Mouse (Mus musculus): ENCODE results near the gene Tmem72. TPM values are rescaled to one million over a fixed set of nuclear protein-coding genes. Genes with fewer than 3 reads are reported as not detected.
A peak's percentile ranks its signal among the peaks of the same experiment; 100 is the strongest.

Gene Tmem72
- polyA plus RNA-seq, 1 experiment from 2014 or later = 3.1 TPM

- H3K27ac ChIP-seq = no peak overlapping the region
- H3K4me3 ChIP-seq (replicated peaks; ENCODE audit: low read length) = no peak overlapping the region
- H3K4me1 ChIP-seq (replicated peaks; ENCODE audit: control insufficient read depth, insufficient read depth, low read length) = no peaks in the 10 kb centered on the region
- WGBS = 55% methylated on average over 4 of the region's 4 CpGs
- 0 out of 2 replicates have a peak, but pooled peaks cover 4% of the 10 kb centered on the region for H3K36me3 ChIP-seq (replicated peaks; ENCODE audit: control insufficient read depth, insufficient read depth)
- ATAC-seq (ENCODE audit: low FRiP score) = no peak
- H3K4me2 ChIP-seq (replicated peaks) = no peak overlapping the region
- DNase-seq (ENCODE audit: low spot score) = no peak
- no peak overlapping the region for H3K9ac ChIP-seq
- no peaks in the 10 kb centered on the region for H3K27me3 ChIP-seq (ENCODE audit: control insufficient read depth, insufficient read depth, low read length)
- H3K9me3 ChIP-seq (ENCODE audit: control insufficient read depth, low read length) = no peaks in the 10 kb centered on the region
Measured at GRCm38 (mm10) chr6:116643881-116644280, 72.8 kb downstream of the Tmem72 start.

GRCm38 (mm10) chr6:116642942-116643341, 73.8 kb downstream of the Tmem72 start:
- WGBS = 85% methylated on average over 11 of the region's 11 CpGs
- Histone ChIP-seq H3K27ac (no peak overlapping the region), H3K4me3 (replicated peaks; ENCODE audit: low read length) (no peak overlapping the region), H3K4me1 (replicated peaks; ENCODE audit: control insufficient read depth, insufficient read depth, low read length) (no peaks in the 10 kb centered on the region), H3K36me3 (replicated peaks; ENCODE audit: control insufficient read depth, insufficient read depth) (0 out of 2 replicates have a peak, but pooled peaks cover 4% of the 10 kb centered on the region), H3K9ac (no peak overlapping the region), H3K27me3 (ENCODE audit: control insufficient read depth, insufficient read depth, low read length) (no peaks in the 10 kb centered on the region), H3K4me2 (replicated peaks) (no peak overlapping the region), H3K9me3 (ENCODE audit: control insufficient read depth, low read length) (no peaks in the 10 kb centered on the region)
- DNase-seq (ENCODE audit: low spot score) (no peak), ATAC-seq (ENCODE audit: low FRiP score) (no peak)

GRCm38 (mm10) chr6:116639663-116640062, 77.0 kb downstream of the Tmem72 start:
- Histone ChIP-seq H3K4me1 (replicated peaks; ENCODE audit: control insufficient read depth, insufficient read depth, low read length) (no peaks in the 10 kb centered on the region), H3K27ac (no peak overlapping the region), H3K9me3 (ENCODE audit: control insufficient read depth, low read length) (no peaks in the 10 kb centered on the region), H3K4me3 (replicated peaks; ENCODE audit: low read length) (no peak overlapping the region), H3K27me3 (ENCODE audit: control insufficient read depth, insufficient read depth, low read length) (no peaks in the 10 kb centered on the region), H3K36me3 (replicated peaks; ENCODE audit: control insufficient read depth, insufficient read depth) (peaks cover 4% of the 10 kb centered on the region; the same call in 1 of the 2 replicates), H3K4me2 (replicated peaks) (no peak overlapping the region), H3K9ac (no peak overlapping the region)
- DNase-seq (ENCODE audit: low spot score) (no peak), ATAC-seq (ENCODE audit: low FRiP score) (no peak)
- WGBS = 66% methylated on average over 2 of the region's 2 CpGs

DNA sequence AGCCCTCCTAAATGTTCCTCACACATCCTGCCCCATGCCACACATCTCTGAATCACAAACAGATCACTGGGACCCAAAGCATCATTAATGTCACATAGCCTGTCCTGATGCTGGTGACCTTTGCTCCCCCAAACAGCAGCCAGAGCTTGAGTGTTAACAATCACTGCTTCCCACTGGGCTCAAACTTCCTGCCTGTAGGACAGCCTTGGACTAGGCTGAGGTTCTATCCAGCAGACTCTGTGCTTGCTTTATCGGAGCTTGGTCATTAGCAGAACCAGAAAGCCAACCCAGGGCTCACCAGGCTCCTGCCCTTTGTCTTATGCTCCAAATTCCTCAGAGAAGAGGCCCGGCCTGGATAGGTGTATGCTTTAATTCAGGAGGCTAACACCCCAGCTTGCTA, 77.8 kb downstream of the Tmem72 start:
- Histone ChIP-seq H3K36me3 (replicated peaks; ENCODE audit: control insufficient read depth, insufficient read depth) (peaks cover 4% of the 10 kb centered on the region; the same call in 1 of the 2 replicates), H3K27me3 (ENCODE audit: control insufficient read depth, insufficient read depth, low read length) (no peaks in the 10 kb centered on the region), H3K4me2 (replicated peaks) (no peak overlapping the region), H3K9me3 (ENCODE audit: control insufficient read depth, low read length) (no peaks in the 10 kb centered on the region), H3K4me3 (replicated peaks; ENCODE audit: low read length) (no peak overlapping the region), H3K9ac (no peak overlapping the region), H3K4me1 (replicated peaks; ENCODE audit: control insufficient read depth, insufficient read depth, low read length) (no peaks in the 10 kb centered on the region), H3K27ac (no peak overlapping the region)
- no peak for ATAC-seq (ENCODE audit: low FRiP score)
- DNase-seq (ENCODE audit: low spot score) = no peak
- 84% methylated on average over 2 of the region's 2 CpGs for WGBS

DNA sequence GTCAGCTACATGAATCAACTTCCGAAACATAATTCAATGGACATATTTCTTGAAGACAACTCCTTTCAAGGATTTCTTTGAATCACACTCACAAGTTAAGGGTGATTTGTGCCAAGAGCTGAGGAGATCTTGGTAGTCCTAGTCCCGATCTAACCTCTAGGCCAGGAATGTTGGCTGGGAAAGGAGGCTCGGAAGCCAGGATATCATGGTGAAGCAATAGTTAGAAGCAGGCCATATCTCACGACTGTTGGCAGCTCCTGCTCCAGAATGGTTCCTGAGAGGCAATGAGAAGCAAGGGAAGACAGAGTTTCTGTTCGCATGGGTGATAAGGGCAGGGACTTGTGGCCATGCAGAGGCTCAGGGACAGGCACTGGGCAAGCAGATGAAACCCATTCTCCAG, 79.2 kb downstream of the Tmem72 start:
- no peaks in the 10 kb centered on the region for H3K4me1 ChIP-seq (replicated peaks; ENCODE audit: control insufficient read depth, insufficient read depth, low read length)
- no peak overlapping the region for H3K4me2 ChIP-seq (replicated peaks)
- H3K4me3 ChIP-seq (replicated peaks; ENCODE audit: low read length) = no peak overlapping the region
- H3K36me3 ChIP-seq (replicated peaks; ENCODE audit: control insufficient read depth, insufficient read depth) = peaks cover 4% of the 10 kb centered on the region; the same call in 1 of the 2 replicates
- DNase-seq (ENCODE audit: low spot score) (no peak), ATAC-seq (ENCODE audit: low FRiP score) (no peak)
- WGBS = 93% methylated on average over 5 of the region's 5 CpGs
- H3K27ac ChIP-seq = no peak overlapping the region
- H3K27me3 ChIP-seq (ENCODE audit: control insufficient read depth, insufficient read depth, low read length) = no peaks in the 10 kb centered on the region
- no peak overlapping the region for H3K9ac ChIP-seq
- H3K9me3 ChIP-seq (ENCODE audit: control insufficient read depth, low read length) = no peaks in the 10 kb centered on the region

DNA sequence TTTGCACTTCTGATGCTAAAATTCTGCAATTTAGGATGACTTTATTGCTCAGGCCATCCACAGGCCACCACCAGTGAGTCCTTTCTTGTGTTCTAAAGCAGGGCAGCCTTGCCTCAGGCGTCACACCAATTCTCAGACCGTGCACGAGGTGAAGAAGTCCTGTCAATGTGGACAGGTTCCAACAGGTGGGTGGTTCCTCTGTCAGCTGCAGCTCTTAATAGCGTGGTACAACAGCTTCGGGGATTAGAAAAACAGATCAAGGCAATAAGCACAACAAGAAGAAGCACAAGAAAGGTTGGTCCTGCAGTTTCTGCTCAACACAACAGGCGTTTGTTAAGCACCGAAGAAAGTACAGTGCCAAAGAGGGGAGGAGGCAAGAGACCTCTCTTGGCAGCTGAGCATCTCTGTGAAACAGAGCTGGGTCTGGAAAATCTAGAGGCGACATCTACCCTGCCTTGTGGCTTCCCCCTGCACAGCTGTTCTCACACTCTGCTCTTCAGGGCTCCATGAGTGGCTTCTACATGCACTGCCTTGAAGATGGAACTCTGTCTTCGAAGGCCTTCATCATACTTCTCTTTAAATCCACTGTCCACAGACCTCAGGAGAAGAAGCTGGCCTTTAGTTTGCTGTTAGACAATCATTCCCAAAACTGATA, 80.0 kb downstream of the Tmem72 start:
- no peaks in the 10 kb centered on the region for H3K9me3 ChIP-seq (ENCODE audit: control insufficient read depth, low read length)
- DNase-seq (ENCODE audit: low spot score) = no peak
- peaks cover 4% of the 10 kb centered on the region; the same call in 1 of the 2 replicates for H3K36me3 ChIP-seq (replicated peaks; ENCODE audit: control insufficient read depth, insufficient read depth)
- 90% methylated on average over 9 of the region's 9 CpGs for WGBS
- no peak overlapping the region for H3K9ac ChIP-seq
- H3K27ac ChIP-seq = no peak overlapping the region
- ATAC-seq (ENCODE audit: low FRiP score) = no peak
- no peaks in the 10 kb centered on the region for H3K4me1 ChIP-seq (replicated peaks; ENCODE audit: control insufficient read depth, insufficient read depth, low read length)
- H3K4me3 ChIP-seq (replicated peaks; ENCODE audit: low read length) = no peak overlapping the region
- H3K27me3 ChIP-seq (ENCODE audit: control insufficient read depth, insufficient read depth, low read length) = no peaks in the 10 kb centered on the region
- H3K4me2 ChIP-seq (replicated peaks) = no peak overlapping the region

GRCm38 (mm10) chr6:116635251-116636180, 81.2 kb downstream of the Tmem72 start:
- Histone ChIP-seq H3K4me1 (replicated peaks; ENCODE audit: control insufficient read depth, insufficient read depth, low read length) (no peaks in the 10 kb centered on the region), H3K36me3 (replicated peaks; ENCODE audit: control insufficient read depth, insufficient read depth) (no peaks in the 10 kb centered on the region; the same call in 1 of the 2 replicates), H3K4me2 (replicated peaks) (no peak overlapping the region), H3K27me3 (ENCODE audit: control insufficient read depth, insufficient read depth, low read length) (no peaks in the 10 kb centered on the region), H3K9me3 (ENCODE audit: control insufficient read depth, low read length) (no peaks in the 10 kb centered on the region), H3K4me3 (replicated peaks; ENCODE audit: low read length) (no peak overlapping the region), H3K9ac (no peak overlapping the region), H3K27ac (peak overlapping the region; percentile 32; the same call in 1 of the 2 replicates)
- ATAC-seq (ENCODE audit: low FRiP score) = no peak
- WGBS = 79% methylated on average over 10 of the region's 10 CpGs
- no peak for DNase-seq (ENCODE audit: low spot score)

DNA sequence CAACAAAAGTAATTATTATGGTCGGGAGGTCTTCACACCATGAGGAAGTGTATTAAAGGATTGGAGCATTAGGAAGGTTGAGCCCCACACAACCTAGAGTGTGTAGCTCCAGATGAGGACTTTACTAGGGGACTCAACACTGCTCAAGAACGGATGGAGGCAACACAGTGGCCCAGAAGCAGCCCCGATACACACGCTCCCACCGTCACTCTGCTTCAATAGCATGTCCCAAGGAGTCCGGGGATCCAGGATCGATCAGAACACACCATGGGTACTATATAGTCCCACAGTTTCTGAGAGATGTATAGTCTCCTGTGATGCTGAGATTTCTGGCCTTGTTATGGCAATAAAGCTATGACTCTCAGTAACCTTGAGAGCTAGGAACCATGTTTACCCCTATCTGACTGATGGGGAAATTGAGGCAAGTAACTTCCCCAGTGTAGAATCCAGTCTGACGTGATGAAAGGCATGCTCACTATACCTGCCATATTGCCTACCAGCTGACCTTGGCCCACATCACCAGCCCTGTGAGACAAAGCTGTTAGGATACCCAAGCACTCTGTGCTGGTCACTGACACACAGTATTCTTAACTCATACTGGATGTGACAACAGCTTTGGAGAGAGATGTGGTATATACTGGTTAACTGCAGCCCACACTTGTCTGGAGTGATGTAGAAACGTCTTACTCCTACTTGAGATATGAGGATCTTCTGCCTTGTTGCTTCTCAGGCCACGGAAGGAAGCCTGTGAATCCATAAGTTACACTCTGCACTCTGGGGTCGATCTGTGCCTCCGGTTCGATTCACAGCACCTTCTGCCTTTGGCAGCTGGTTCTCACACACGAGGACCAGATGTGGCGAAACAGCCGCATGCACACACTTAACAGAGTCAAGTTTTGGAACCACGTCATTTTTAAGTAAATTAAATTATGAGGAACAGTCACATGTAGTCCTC, 82.7 kb downstream of the Tmem72 start:
- Histone ChIP-seq H3K27me3 (ENCODE audit: control insufficient read depth, insufficient read depth, low read length) (no peaks in the 10 kb centered on the region), H3K4me1 (replicated peaks; ENCODE audit: control insufficient read depth, insufficient read depth, low read length) (peaks cover 9% of the 10 kb centered on the region; the same call in 1 of the 2 replicates), H3K36me3 (replicated peaks; ENCODE audit: control insufficient read depth, insufficient read depth) (no peaks in the 10 kb centered on the region; the same call in 1 of the 2 replicates), H3K9ac (no peak overlapping the region), H3K27ac (no peak overlapping the region), H3K4me2 (replicated peaks) (no peak overlapping the region), H3K9me3 (ENCODE audit: control insufficient read depth, low read length) (no peaks in the 10 kb centered on the region), H3K4me3 (replicated peaks; ENCODE audit: low read length) (no peak overlapping the region)
- WGBS = 93% methylated on average over 17 of the region's 17 CpGs
- no peak for ATAC-seq (ENCODE audit: low FRiP score)
- no peak for DNase-seq (ENCODE audit: low spot score)

All from hindbrain, embryonic 14.5 days (tissue).